Mouse (Mus musculus): Measurements from ENCODE around the gene Birc5.

Birc5 gene

DNA sequence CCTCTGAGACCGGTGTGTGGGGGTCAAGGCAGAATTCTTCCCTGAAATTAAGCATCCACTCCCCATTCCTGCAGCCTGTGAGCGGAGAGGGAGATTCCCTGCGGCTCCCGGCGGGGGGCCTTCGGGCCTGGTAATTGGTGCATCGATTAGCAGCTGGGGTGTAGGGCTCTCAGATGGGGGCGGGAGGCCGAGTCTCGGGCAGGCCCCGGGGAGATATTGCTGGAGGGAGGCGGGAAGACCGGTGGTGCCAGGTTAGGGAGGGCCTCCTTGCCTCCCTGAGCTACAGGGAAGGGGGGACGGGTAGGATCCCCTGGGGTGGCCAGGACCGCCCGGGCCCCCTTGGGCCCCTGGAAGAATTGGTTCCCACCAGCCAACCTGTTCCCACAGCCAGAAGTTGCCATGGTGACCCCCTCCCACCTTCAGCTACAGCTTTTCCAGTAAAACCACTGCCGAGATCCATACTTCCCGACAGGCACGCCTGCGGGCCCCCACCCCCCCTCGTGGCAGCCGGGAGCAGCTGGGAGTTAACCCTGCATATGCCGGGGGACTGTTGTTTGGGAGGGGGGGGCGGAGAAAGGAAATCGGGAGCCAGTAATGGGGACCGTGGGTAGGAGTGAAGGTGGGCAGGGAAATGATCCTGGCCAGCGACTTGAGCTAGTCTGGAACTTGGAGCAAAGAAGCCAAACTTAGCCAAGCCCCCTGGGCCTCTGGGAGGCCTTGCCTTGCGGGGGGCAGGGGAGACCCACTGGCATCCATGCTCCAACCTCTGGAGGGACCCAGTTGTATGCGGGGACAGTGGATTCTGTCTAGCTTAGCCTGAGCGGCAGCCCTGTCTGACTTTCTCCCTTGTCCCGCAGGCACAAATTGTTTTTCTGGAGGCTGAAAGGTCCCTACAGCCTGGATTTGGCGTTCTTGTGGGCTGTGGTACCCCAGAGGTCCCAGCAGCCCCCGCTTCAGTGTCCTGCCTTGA lies 40.1 kb downstream of the Birc5 start:
- DNase-seq: no peak

DNA sequence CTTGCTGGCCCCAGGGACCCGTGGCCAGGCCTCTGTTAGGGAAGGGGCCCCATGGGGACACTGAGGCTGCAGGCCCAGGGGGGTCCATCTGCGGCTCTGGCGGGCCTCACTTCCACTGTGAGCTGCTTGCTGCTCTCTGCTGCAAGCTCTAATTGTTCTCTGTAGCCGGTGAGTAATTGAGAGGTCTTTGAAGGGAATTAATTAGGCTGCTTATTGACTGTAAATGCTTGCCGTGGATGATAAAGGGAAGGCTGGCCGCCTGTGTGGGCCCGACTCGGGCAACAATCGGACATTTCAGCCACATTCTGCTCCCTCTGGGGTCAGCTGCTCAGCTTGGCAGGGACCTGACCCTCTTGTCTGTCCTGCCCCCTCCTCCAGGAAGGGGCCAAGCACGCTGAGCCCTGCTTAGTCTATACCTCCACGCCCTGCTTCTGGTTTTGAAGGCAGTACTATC lies 40.9 kb downstream of the Birc5 start:
- no peak for DNase-seq

DNA sequence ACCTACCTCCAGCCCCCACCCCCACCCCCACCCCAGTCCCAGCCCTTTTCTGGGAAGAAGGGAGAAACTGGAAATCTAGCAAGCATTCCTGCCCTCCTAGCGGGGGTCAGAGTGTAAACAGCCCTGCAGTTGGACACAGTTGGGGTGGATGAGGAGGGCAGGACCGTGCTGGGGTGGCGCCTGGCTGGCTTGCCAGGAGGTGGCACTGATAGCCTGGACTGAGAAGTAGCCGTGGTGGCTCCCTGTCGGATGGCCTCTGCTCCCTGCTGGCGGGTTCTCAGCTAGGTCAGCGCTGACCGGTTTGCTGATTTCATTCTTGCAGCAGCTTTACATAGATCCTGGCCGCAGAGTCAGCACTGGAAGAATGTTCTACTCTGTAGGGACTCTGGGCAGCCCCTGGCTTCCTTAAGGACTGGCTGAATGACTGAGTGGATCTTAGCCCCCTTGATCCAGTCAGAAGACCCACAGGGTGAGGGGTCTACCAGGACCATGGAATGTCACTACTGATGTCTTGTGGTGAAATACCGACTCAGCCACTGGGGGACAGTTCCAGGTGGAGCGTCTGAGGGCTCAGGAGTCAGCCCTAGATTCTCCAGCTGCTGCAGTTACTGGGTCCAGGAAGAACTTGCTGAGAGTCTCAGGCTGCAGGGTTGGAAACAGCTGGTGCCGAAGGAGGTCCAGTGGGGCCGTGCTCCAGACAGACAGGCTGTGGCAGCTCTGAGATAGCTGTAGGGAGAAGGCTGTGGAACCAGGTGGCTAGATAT lies 41.6 kb downstream of the Birc5 start:
- no peak for DNase-seq

DNA sequence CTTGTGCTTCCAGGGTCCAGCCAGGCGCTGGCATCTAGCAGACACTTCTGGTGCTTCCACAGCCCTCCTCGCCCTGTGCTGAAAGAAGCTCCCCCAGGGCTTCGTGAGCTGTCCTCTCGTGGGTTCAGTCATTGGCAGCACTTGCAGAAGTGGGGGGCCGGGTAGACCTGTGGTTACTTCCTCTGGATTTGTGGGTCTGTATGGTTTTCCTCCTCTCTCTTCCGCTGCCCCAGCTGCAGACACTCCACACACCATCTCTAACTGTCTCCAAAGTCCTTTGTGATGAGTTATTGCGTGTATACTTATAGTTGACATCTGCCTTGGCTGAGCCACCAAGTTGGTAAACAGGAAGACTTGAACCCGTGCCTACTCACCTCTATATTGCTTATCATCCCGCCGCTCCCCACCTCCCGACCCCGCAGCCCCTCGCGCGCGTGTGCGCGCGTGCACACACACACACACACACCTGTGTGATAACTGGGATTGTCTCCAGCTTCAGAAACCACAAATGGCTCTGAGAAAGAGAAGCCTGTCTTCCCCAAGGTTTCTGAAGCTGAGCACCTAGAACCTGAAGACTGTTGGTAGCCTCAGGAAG lies 42.6 kb downstream of the Birc5 start:
- DNase-seq: no peak

DNA sequence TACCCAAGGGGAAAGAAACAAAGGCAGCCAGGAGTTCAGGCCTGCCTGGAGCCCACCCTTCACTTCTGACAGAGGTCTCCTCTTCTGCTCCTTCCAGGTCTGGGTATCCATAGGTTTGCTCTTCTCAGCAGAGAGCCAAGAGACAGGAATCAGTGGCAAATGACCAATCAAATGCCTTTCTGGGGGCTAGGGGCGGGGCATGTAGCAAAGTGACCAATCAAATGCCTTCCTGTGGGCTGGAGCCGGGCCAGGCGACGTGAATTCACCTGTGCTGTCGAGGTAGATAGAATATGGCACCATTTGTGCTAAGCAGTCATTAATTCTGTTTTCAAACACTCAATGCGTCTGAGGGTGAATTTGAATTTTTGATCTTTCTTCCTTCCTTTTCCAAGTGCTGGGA lies 43.1 kb downstream of the Birc5 start:
- no peak for DNase-seq

DNA sequence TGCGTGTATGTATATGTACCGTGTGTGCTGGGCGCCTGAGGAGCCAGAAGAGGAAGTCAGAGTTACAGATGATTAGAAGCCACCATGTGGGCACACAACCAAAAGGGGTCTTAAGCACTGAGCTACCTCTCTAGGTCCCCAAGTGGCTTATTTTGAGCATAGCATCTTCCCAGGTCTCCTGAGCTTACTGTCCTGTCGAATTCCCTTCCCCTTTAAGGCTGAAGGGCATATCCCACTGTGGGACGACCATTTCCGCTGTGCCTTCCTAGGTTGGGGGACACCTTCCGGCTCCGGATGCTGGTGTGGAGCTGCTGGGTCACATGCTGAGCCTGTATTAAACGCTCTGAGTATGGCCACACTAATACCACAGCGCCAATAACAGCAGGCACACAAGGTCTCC lies 45.6 kb downstream of the Birc5 start:
- no peak for DNase-seq

DNA sequence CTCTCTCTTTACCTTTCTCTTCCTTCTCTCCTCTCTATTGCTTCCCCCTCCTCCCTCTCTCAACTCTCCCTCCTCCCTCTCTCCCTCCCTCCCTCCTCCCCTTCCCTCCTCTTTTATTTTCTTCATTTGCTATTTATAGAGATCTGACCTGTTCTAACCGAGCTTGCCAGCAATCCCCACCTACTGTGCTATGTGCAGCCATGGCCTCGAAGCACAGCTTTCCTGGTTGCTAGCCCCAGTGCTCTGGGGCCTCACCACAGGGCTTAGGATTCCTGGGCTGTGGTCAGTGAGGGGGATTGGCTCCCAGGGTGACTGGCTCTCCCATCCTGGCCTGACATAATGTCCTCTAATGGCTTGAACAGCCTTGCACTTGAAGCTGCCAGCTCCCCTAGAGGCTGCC lies 47.5 kb downstream of the Birc5 start:
- DNase-seq: no peak

DNA sequence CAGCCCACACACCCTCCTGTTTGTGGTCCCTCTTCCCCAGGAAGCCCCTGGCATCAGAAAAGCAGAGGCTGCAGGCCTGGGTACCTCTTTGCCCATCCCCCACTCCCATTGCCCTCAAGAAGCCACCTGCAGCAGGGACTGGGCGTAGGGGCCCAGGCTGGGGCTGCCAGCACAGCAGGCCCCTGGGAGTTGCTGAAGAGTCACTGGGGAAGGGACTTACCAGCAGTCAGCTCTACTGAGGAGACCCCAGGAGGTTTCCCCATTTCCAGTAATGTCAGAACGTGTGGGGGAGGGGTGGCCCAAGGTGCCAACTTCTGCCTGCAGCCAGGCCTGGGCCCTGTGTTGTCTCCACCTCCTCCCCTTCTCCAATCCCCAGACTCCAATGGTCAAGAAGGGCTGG lies 53.2 kb downstream of the Birc5 start:
- DNase-seq: no peak

DNA sequence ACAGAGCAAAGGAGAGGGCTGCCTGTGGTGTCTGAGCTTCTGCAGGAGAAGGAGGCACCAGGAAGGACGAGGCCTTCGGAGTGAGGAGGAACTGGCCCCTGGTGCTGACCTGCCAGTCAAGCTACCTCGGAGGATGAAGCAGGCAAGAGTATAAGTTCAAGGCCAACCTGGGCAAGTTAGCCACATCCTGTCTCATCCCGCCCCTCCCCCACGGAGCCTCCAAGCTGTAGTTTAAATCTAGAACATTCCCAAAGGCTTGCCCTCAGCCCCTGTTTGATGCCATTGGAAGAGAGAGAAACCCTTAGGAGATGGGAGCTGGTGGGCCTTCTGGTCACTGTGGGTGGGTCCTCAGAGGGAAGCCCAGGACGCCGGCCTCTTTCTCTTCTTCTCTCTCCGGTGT lies 55.4 kb downstream of the Birc5 start:
- DNase-seq: no peak

All from lung, postnatal 14 days (tissue).